Mouse (Mus musculus) adipose tissue, adult 10 weeks (tissue): Measurements from ENCODE around the gene Cdk4. TPM values are rescaled to one million over a fixed set of nuclear protein-coding genes. Genes with fewer than 3 reads are reported as not detected.

Source experiments
- polyA plus RNA-seq: library from polyadenylated mRNA; stranded (reverse); fragments of 350-450 nt; fragmentation: Illumina TruSeq; extraction: RNeasy Lipid Tissue Mini Kit (QIAGEN cat#74804); gene quantifications from one replicate; pipeline ENCODE4 v1.2.3, GENCODE M21; 2014; ENCODE audit warnings: low read depth, low replicate concordance

Cdk4 gene
- 186 TPM for polyA plus RNA-seq

DNA sequence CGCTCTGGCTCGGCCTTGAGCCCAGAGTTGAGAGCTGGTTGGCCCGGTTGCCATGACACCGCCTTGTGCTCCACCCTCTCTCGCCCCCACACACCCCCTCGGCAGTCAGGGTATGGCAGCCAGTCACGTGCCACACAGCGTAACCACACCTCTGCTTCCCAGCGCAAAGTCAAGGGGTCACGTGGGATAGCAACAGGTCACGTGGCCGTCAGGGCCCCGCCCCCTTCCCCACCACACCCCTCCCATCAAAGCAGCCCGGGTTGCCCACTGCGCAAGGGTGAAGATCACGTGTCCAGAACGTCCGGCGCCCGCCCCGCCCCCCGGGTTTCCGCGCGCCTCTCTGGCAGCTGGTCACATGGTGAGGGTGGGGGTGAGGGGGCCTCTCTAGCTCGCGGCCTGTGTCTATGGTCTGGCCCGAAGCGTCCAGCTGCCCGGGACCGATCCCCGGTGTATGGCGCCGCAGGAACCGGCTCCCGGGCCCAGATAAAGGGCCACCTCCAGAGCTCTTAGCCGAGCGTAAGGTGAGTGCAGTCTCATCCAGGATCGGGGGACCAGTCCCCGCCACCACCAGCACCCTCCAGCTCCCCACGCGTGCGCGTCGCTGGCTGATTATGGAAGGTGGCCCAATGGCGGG, at the start of gene Cdk4:
TSS of gene Cdk4 (plus strand) at position 296 of the 634 bp plus-strand sequence.

GRCm38 (mm10) chr10:127030336-127031296, 32.7 kb upstream of the Cdk4 start, which contains the start of gene Tsfm:
Gene Tsfm (minus strand): TSS chr10:127030840.

GRCm38 (mm10) chr10:127041274-127041766, 22.0 kb upstream of the Cdk4 start, which contains the start of the genes Mettl1 and Eef1akmt3:
Gene Mettl1 (plus strand): TSS chr10:127041414.
Gene Eef1akmt3 (minus strand): TSS chr10:127041513.

DNA sequence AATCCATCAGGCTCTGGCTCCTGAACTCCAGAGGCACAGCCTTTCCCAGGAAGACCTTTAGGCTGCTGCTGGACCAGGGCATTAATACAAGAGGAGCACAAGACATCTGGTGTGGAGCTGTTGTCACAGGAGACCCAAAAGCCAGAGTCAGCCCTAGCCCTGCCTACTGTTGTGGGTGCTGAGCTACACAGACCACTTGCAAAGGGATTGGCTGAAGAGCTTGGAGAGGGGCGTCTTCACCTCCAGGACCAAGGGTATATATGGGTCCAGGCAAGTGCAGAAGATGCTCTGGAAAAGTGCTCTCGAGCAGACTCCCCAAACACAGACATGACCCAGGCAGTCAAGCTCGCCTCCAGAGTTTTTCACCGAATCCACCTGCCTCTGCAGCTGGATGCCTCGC, 15.4 kb upstream of the Cdk4 start, which contains the start of gene Cyp27b1:
TSS of gene Cyp27b1 (plus strand) at position 297 of the 400 bp plus-strand sequence.

DNA sequence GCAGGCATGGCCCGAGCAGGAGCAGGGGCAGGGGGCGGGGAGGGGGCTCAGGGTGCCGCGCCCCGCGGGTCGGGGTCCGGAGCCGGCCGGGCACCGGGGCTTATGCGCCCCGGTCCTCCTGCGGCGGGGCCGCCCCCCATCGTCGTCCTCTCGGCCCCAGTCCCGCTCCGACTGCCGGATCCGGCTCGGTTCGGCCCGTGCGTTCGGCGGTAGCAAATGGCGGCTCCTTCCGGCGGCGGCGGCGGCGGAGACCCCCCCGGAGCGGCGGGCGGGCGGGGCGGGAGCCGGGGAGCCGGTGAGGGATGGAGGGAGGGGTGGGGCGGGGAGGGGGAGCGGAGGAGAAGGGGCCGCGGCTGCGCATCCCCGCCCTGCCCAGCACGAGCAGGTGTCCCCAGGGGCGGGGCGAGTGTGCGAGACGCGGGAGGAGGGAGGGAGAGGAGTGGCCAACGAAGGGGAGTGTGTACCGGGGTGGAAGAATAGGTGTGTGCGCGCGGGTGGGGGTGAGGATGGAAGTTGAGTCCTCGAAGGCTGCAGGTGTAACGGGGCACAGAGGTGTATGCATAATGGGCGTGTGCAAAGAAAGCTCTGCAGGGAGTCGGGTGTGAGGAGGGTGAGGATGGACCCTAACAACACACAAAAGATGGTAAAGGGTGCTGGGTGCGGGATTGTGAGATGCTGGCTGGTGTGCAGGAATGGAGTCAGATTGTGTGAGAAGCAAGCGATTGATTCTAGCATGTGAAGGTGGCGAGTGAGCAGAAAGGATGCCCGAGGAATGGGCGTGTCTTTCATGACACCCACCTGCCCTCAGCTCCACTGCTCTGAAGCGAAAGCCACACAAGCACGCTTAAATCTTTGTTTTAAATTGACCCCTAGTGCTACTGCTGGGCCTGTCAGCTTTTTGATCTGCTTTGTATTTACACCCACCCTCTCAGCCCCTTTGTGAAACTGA, 3.1 kb upstream of the Cdk4 start, which contains the start of gene March9:
TSS of gene March9 (minus strand) at position 217 of the 949 bp plus-strand sequence.

GRCm38 (mm10) chr10:127070190-127071121, 7.1 kb downstream of the Cdk4 start, which contains the start of gene Tspan31:
Gene Tspan31 (minus strand): TSS chr10:127070264.

DNA sequence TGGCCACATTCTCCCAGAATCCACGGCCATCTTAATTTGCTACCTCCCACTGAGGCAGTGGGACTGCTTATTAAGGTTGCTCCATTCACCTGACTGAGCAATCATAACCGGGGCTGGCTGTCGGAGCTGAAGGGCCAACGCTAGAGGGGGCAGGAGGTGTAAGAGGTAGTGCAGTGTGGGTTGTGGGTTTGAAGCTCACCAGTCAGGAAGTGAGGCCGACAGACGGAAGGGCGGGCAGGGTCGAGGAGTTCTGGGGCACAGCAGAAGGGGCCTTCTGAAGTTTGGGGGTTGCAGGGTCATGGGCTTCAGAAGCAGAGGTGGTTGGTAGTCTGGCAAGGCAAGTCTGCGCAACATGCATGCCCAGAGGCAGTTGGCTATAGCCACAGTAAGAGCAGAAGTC, 11.7 kb downstream of the Cdk4 start, which contains the start of gene Agap2:
TSS of gene Agap2 (plus strand) at position 205 of the 400 bp plus-strand sequence.

Other genes starting within 250 kb of the Cdk4 start
- gene Atp23, start 162.2 kb upstream of the Cdk4 start, polyA plus RNA-seq = 6.1 TPM
- gene Ctdsp2, start 84.8 kb upstream of the Cdk4 start, polyA plus RNA-seq = 107 TPM
- gene Avil, start 62.8 kb upstream of the Cdk4 start, polyA plus RNA-seq = 0.19 TPM
- 25.2 TPM for gene Tsfm, start 32.7 kb upstream of the Cdk4 start, polyA plus RNA-seq
- 26.8 TPM for gene Mettl1, start 22.1 kb upstream of the Cdk4 start, polyA plus RNA-seq
- 0.53 TPM for gene Eef1akmt3, start 22.0 kb upstream of the Cdk4 start, polyA plus RNA-seq
- 0.27 TPM for gene Cyp27b1, start 15.3 kb upstream of the Cdk4 start, polyA plus RNA-seq
- gene March9, start 3.4 kb upstream of the Cdk4 start, polyA plus RNA-seq = 6.8 TPM
- gene Tspan31, start 6.7 kb downstream of the Cdk4 start, polyA plus RNA-seq = 87.3 TPM
- gene Agap2, start 11.8 kb downstream of the Cdk4 start, polyA plus RNA-seq = 3.9 TPM
- 160 TPM for gene Os9, start 57.6 kb downstream of the Cdk4 start, polyA plus RNA-seq
- gene B4galnt1, start 101.7 kb downstream of the Cdk4 start, polyA plus RNA-seq = 73.3 TPM
- gene Slc26a10, start 117.1 kb downstream of the Cdk4 start, polyA plus RNA-seq = 1.5 TPM
- 29.2 TPM for gene Arhgef25, start 126.5 kb downstream of the Cdk4 start, polyA plus RNA-seq
- gene Dtx3, start 132.2 kb downstream of the Cdk4 start, polyA plus RNA-seq = 73.3 TPM
- gene Pip4k2c, start 148.1 kb downstream of the Cdk4 start, polyA plus RNA-seq = 87.8 TPM
- 2.7 TPM for gene Kif5a, start 199.8 kb downstream of the Cdk4 start, polyA plus RNA-seq
- gene Dctn2, start 202.8 kb downstream of the Cdk4 start, polyA plus RNA-seq = 189 TPM
- 36.5 TPM for gene Mbd6, start 225.5 kb downstream of the Cdk4 start, polyA plus RNA-seq
- gene Mars, start 248.3 kb downstream of the Cdk4 start, polyA plus RNA-seq = 41.3 TPM